Mouse (Mus musculus) small intestine, adult 2 months (tissue): Measurements from ENCODE around the gene Slc45a3.

Experiments used
- CTCF ChIP-seq: fragments of 200-500 bp; IDR thresholded peaks from 2 replicates; pipeline ENCODE4 v1.5.1; 2012; ENCODE audit warnings: low read depth, mild to moderate bottlenecking, control low read depth, inconsistent platforms, low read length, moderate library complexity, mixed read lengths; ENCODE audit not compliant: insufficient replicate concordance, insufficient read length; ENCODE audit errors: extremely low read depth
- POLR2A ChIP-seq: fragments of 200-500 bp; IDR thresholded peaks from 2 replicates; pipeline ENCODE4 v1.6.1; 2012; ENCODE audit warnings: low read depth, mild to moderate bottlenecking, control low read depth, inconsistent platforms, low read length, moderate library complexity

DNA sequence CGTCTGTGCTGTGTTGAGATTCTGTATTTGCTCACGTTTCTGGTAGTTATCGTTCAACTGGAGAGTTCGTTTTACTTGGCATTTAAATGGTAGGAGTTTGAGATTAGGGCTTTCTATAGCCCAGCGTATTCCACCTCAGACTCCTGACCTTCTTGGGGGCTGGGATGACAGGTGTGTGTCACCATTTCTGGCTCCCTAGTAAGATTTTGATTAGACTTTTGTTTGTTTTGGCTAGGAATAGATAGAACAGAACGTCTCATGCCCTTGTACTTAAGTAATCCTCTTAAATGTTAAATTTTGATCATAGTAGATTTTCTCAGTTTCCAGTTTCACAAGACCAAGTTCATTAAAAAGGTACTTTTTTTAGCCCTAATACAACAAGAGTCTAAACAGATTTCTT, 45.1 kb upstream of the Slc45a3 start:
- TF ChIP-seq POLR2A (no peak), CTCF (no peak)
